Comparison of ENCODE assay signal across 22 mouse cellular contexts in genomic region chr19:60286810-60287396, GRCm38 (mm10).
DNase-seq lines count a peak whose midpoint lies in the region; ATAC-seq lines count a peak whose summit lies in the region.
"Had no signal": no experiment of that assay in that cellular context is flagged by ENCODE, and none has a peak within 500 bp of the region (broad histone marks: within the 10 kb centered on the region; RNA-seq: fewer than 3 reads in every experiment).

No protein-coding gene starts in this region.

- DNase-seq in midbrain, embryonic 10.5 days (ENCODE audit: low spot score): no peak
- peak; percentile 14 for DNase-seq in brain, embryonic 18.5 days (ENCODE audit: low read depth, low spot score)
- DNase-seq in spleen, adult 12 weeks (ENCODE audit: low spot score): no peak
- DNase-seq in kidney, adult 9 months: no peak
- no peak for DNase-seq in lung, postnatal 25 days (ENCODE audit: low spot score)
- DNase-seq: adrenal gland, adult 2 months; cerebellum, adult 9-10 months; gastrocnemius, postnatal 10 days; kidney, postnatal 4 days; liver, embryonic 13.5 days; lung, embryonic 14.5 days; lung, postnatal 36 days; right cerebral cortex, postnatal 25 days; thymus, postnatal 25 days had no signal

- H3K9me3 ChIP-seq in midbrain, embryonic 12.5 days: no peaks in the 10 kb centered on the region
- no peaks in the 10 kb centered on the region for H3K9me3 ChIP-seq in midbrain, embryonic 10.5 days (replicated peaks)
- H3K9me3 ChIP-seq in forebrain, embryonic 16.5 days (ENCODE audit: control insufficient read depth, low read length): no peaks in the 10 kb centered on the region
- H3K9me3 ChIP-seq in midbrain, embryonic 16.5 days (replicated peaks; ENCODE audit: control insufficient read depth, low read length, poor library complexity, severe bottlenecking): no peaks in the 10 kb centered on the region
- H3K9me3 ChIP-seq: kidney, embryonic 15.5 days; liver, embryonic 13.5 days; megakaryocyte, embryonic 14.5 days; stomach, embryonic 15.5 days had no signal

- 0 out of 2 replicates have a peak, but pooled peaks cover 2% of the 10 kb centered on the region for H3K27me3 ChIP-seq in midbrain, embryonic 12.5 days
- H3K27me3 ChIP-seq in midbrain, embryonic 10.5 days (ENCODE audit: low read depth, poor library complexity, severe bottlenecking): no peaks in the 10 kb centered on the region
- no peaks in the 10 kb centered on the region for H3K27me3 ChIP-seq in forebrain, embryonic 16.5 days (replicated peaks; ENCODE audit: control insufficient read depth, insufficient read depth, low read length)
- H3K27me3 ChIP-seq in midbrain, embryonic 16.5 days (ENCODE audit: control insufficient read depth, insufficient read depth, low read depth, low read length): no peaks in the 10 kb centered on the region
- H3K27me3 ChIP-seq: kidney, embryonic 15.5 days; liver, embryonic 13.5 days; megakaryocyte, embryonic 14.5 days; stomach, embryonic 15.5 days had no signal

- H3K4me1 ChIP-seq in midbrain, embryonic 12.5 days: no peaks in the 10 kb centered on the region
- H3K4me1 ChIP-seq in midbrain, embryonic 10.5 days: 0 out of 2 replicates have a peak, but pooled peaks cover 5% of the 10 kb centered on the region
- H3K4me1 ChIP-seq in forebrain, embryonic 16.5 days (replicated peaks; ENCODE audit: control insufficient read depth, insufficient read depth, low read length): 0 out of 2 replicates have a peak, but pooled peaks cover 3% of the 10 kb centered on the region
- H3K4me1 ChIP-seq in midbrain, embryonic 16.5 days (ENCODE audit: control insufficient read depth, insufficient read depth, low read length): peaks cover 8% of the 10 kb centered on the region
- H3K4me1 ChIP-seq: kidney, embryonic 15.5 days; liver, embryonic 13.5 days; megakaryocyte, embryonic 14.5 days; stomach, embryonic 15.5 days had no signal

- no peak overlapping the region for H3K4me3 ChIP-seq in midbrain, embryonic 12.5 days
- no peak overlapping the region for H3K4me3 ChIP-seq in midbrain, embryonic 10.5 days
- H3K4me3 ChIP-seq in forebrain, embryonic 16.5 days (replicated peaks; ENCODE audit: low read length): no peak overlapping the region
- no peak overlapping the region for H3K4me3 ChIP-seq in midbrain, embryonic 16.5 days (ENCODE audit: low read depth, low read length)
- H3K4me3 ChIP-seq: kidney, embryonic 15.5 days; liver, embryonic 13.5 days; megakaryocyte, embryonic 14.5 days; stomach, embryonic 15.5 days had no signal

- no peak overlapping the region for H3K9ac ChIP-seq in midbrain, embryonic 12.5 days (replicated peaks)
- H3K9ac ChIP-seq in forebrain, embryonic 16.5 days (replicated peaks; ENCODE audit: low read depth, low read length): no peak overlapping the region
- H3K9ac ChIP-seq in midbrain, embryonic 16.5 days (ENCODE audit: low read depth, low read length): no peak overlapping the region
- H3K9ac ChIP-seq: kidney, embryonic 15.5 days; liver, embryonic 13.5 days; lung, embryonic 14.5 days; stomach, embryonic 15.5 days had no signal

- 26% methylated on average over 6 of the region's 6 CpGs for WGBS in midbrain, embryonic 12.5 days
- WGBS in midbrain, embryonic 10.5 days: 43% methylated on average over 6 of the region's 6 CpGs
- WGBS in forebrain, embryonic 16.5 days: 27% methylated on average over 6 of the region's 6 CpGs
- WGBS in midbrain, embryonic 16.5 days: 23% methylated on average over 6 of the region's 6 CpGs

- peak overlapping the region; percentile 54 for H3K27ac ChIP-seq in midbrain, embryonic 12.5 days (replicated peaks)
- H3K27ac ChIP-seq in midbrain, embryonic 10.5 days (replicated peaks): no peak overlapping the region
- peak overlapping the region; percentile 36; the same call in 1 of the 2 replicates for H3K27ac ChIP-seq in forebrain, embryonic 16.5 days (ENCODE audit: low read length)
- peak overlapping the region; percentile 53 for H3K27ac ChIP-seq in midbrain, embryonic 16.5 days (ENCODE audit: low read length)
- H3K27ac ChIP-seq: kidney, embryonic 15.5 days; liver, embryonic 13.5 days; stomach, embryonic 15.5 days had no signal

- no peak overlapping the region for H3K4me2 ChIP-seq in midbrain, embryonic 12.5 days (replicated peaks)
- no peak overlapping the region for H3K4me2 ChIP-seq in forebrain, embryonic 16.5 days (ENCODE audit: low read length)
- no peak overlapping the region for H3K4me2 ChIP-seq in midbrain, embryonic 16.5 days (ENCODE audit: low read length)
- H3K4me2 ChIP-seq: heart, embryonic 11.5 days; kidney, embryonic 15.5 days; liver, embryonic 13.5 days; lung, embryonic 14.5 days; stomach, embryonic 15.5 days had no signal

- no peaks in the 10 kb centered on the region for H3K36me3 ChIP-seq in midbrain, embryonic 12.5 days
- H3K36me3 ChIP-seq in midbrain, embryonic 10.5 days: no peaks in the 10 kb centered on the region
- no peaks in the 10 kb centered on the region for H3K36me3 ChIP-seq in forebrain, embryonic 16.5 days (ENCODE audit: control insufficient read depth, insufficient read depth)
- H3K36me3 ChIP-seq in midbrain, embryonic 16.5 days (ENCODE audit: control insufficient read depth, insufficient read depth, low read length): no peaks in the 10 kb centered on the region
- H3K36me3 ChIP-seq: kidney, embryonic 15.5 days; liver, embryonic 13.5 days; stomach, embryonic 15.5 days had no signal

- no peak for ATAC-seq in midbrain, embryonic 12.5 days (ENCODE audit: low FRiP score, low read depth)
- peak; percentile 52; the same call in 1 of the 2 replicates for ATAC-seq in forebrain, embryonic 16.5 days
- peak; percentile 86 for ATAC-seq in midbrain, embryonic 16.5 days
- ATAC-seq: intestine, embryonic 16.5 days had no signal
